Mouse (Mus musculus) erythroid progenitor cell, adult 5-6 weeks (primary cell): Measurements from ENCODE around the gene Lgr4. TPM values are rescaled to one million over a fixed set of nuclear protein-coding genes. Genes with fewer than 3 reads are reported as not detected.

Experiments used
- total RNA-seq, 2 experiments: library from RNA; stranded (forward) in 1 of 2; stranded (reverse) in 1 of 2; fragments of 150-400 nt in 1 of 2; fragments of 186-747, 209-891 nt in 1 of 2; gene quantifications; 2 replicates each; pipeline versions ENCODE4 v1.2.3 to v1.2.4; 2015 to 2017; ENCODE audit warnings: low replicate concordance in 2 of 2

The Lgr4 gene
- total RNA-seq, 2 experiments from 2014 or later = not detected

Other genes with a start within 250 kb of the Lgr4 start
- not detected in 2 replicates for gene Bdnf, start 242.9 kb upstream of the Lgr4 start, total RNA-seq (2015; ENCODE audit: low replicate concordance)
- not detected in 2 replicates for gene Bdnf, start 242.9 kb upstream of the Lgr4 start, total RNA-seq (2017; ENCODE audit: low replicate concordance)
- gene Lin7c, start 26.8 kb upstream of the Lgr4 start, total RNA-seq (2015; ENCODE audit: low replicate concordance) = 17.7 and 28.1 TPM in 2 replicates
- gene Lin7c, start 26.8 kb upstream of the Lgr4 start, total RNA-seq (2017; ENCODE audit: low replicate concordance) = 29.7 and 32.6 TPM in 2 replicates
- gene Ccdc34, start 100.2 kb downstream of the Lgr4 start, total RNA-seq (2015; ENCODE audit: low replicate concordance) = 123 and 145 TPM in 2 replicates
- 146 and 165 TPM in 2 replicates for gene Ccdc34, start 100.2 kb downstream of the Lgr4 start, total RNA-seq (2017; ENCODE audit: low replicate concordance)